Mouse (Mus musculus): ENCODE measurements around the gene Notch4.

GRCm38 (mm10) chr17:34592581-34593549, 28.8 kb downstream of the Notch4 start:
- TF ChIP-seq POLR2A (IDR thresholded peaks at IDR 0.05; ENCODE audit: low read depth, low read length) (0 out of 2 replicates have a peak, but pooled peaks have one; percentile 42), CTCF (IDR thresholded peaks at IDR 0.05; ENCODE audit: borderline replicate concordance, insufficient read depth, low read length) (no peak)

All from embryonic fibroblast, embryonic 13.5 days (primary cell).